Mouse (Mus musculus): ENCODE results near the gene Adgrb3.

GRCm38 (mm10) chr1:25081265-25081849 lies 748.1 kb downstream of the Adgrb3 start:
- no peak for TF ChIP-seq GATA1 (IDR thresholded peaks at IDR 0.05; ENCODE audit: low read length)
- no peak for TF ChIP-seq TAL1 (IDR thresholded peaks at IDR 0.05; ENCODE audit: low read length)

Data from erythroblast, embryonic 14.5 days (primary cell).